Mouse (Mus musculus): Measurements from ENCODE around the gene Rpp21. TPM values are rescaled to one million over a fixed set of nuclear protein-coding genes. Genes with fewer than 3 reads are reported as not detected.

Gene Rpp21
- polyA plus RNA-seq, 1 experiment, result 81.8 TPM

- H3K4me1 ChIP-seq, result peaks cover 21% of the 10 kb centered on the region
- H3K4me3 ChIP-seq (replicated peaks), result no peak overlapping the region
- TF ChIP-seq GATA1 (IDR thresholded peaks at IDR 0.05; ENCODE audit: borderline replicate concordance, low read length) (no peak), FLI1 (IDR thresholded peaks at IDR 0.05; ENCODE audit: low read length) (no peak)
- H3K36me3 ChIP-seq (replicated peaks; ENCODE audit: low read length), result peaks cover 97% of the 10 kb centered on the region
- no peaks in the 10 kb centered on the region for H3K27me3 ChIP-seq (replicated peaks)
- no peaks in the 10 kb centered on the region for H3K9me3 ChIP-seq
These were observed 6.5 kb upstream of the Rpp21 start for GRCm38 (mm10) chr17:36264273-36264925.

GRCm38 (mm10) chr17:36261511-36262166 lies 3.8 kb upstream of the Rpp21 start:
- H3K4me3 ChIP-seq (replicated peaks), result no peak overlapping the region
- H3K36me3 ChIP-seq (replicated peaks; ENCODE audit: low read length), result peaks cover 81% of the 10 kb centered on the region

GRCm38 (mm10) chr17:36257241-36257947 lies 475 bp downstream of the Rpp21 start:
- no peaks in the 10 kb centered on the region for H3K9me3 ChIP-seq
- H3K4me3 ChIP-seq (replicated peaks), result peak overlapping the region; percentile 97
- H3K4me1 ChIP-seq, result peaks cover 35% of the 10 kb centered on the region
- H3K36me3 ChIP-seq (replicated peaks; ENCODE audit: low read length), result peaks cover 52% of the 10 kb centered on the region
- peaks cover under 1% of the 10 kb centered on the region for H3K27me3 ChIP-seq (replicated peaks)
- TF ChIP-seq FLI1 (IDR thresholded peaks at IDR 0.05; ENCODE audit: low read length) (no peak), GATA1 (IDR thresholded peaks at IDR 0.05; ENCODE audit: borderline replicate concordance, low read length) (no peak)

More at GRCm38 (mm10) chr17:36261511-36262166, 3.8 kb upstream of the Rpp21 start:
- Histone ChIP-seq H3K4me1 (peaks cover 36% of the 10 kb centered on the region), H3K27me3 (replicated peaks) (no peaks in the 10 kb centered on the region), H3K9me3 (no peaks in the 10 kb centered on the region)
- no peak for TF ChIP-seq GATA1 (IDR thresholded peaks at IDR 0.05; ENCODE audit: borderline replicate concordance, low read length)
- TF ChIP-seq FLI1 (IDR thresholded peaks at IDR 0.05; ENCODE audit: low read length), result no peak

GRCm38 (mm10) chr17:36253087-36253600 lies 4.7 kb downstream of the Rpp21 start:
- Histone ChIP-seq H3K27me3 (replicated peaks) (peaks cover 17% of the 10 kb centered on the region), H3K36me3 (replicated peaks; ENCODE audit: low read length) (peaks cover 12% of the 10 kb centered on the region), H3K9me3 (0 out of 2 replicates have a peak, but pooled peaks cover 5% of the 10 kb centered on the region), H3K4me3 (replicated peaks) (no peak overlapping the region), H3K4me1 (peaks cover 29% of the 10 kb centered on the region)
- TF ChIP-seq GATA1 (IDR thresholded peaks at IDR 0.05; ENCODE audit: borderline replicate concordance, low read length) (no peak), FLI1 (IDR thresholded peaks at IDR 0.05; ENCODE audit: low read length) (no peak)

GRCm38 (mm10) chr17:36252250-36252876 lies 5.5 kb downstream of the Rpp21 start:
- peaks cover 22% of the 10 kb centered on the region for H3K4me1 ChIP-seq
- 0 out of 2 replicates have a peak, but pooled peaks cover 5% of the 10 kb centered on the region for H3K9me3 ChIP-seq
- TF ChIP-seq FLI1 (IDR thresholded peaks at IDR 0.05; ENCODE audit: low read length) (no peak), GATA1 (IDR thresholded peaks at IDR 0.05; ENCODE audit: borderline replicate concordance, low read length) (no peak)
- H3K36me3 ChIP-seq (replicated peaks; ENCODE audit: low read length), result peaks cover 12% of the 10 kb centered on the region
- peaks cover 18% of the 10 kb centered on the region for H3K27me3 ChIP-seq (replicated peaks)
- H3K4me3 ChIP-seq (replicated peaks), result peak overlapping the region; percentile 88

- peaks cover 18% of the 10 kb centered on the region for H3K27me3 ChIP-seq (replicated peaks)
- 0 out of 2 replicates have a peak, but pooled peaks cover 5% of the 10 kb centered on the region for H3K9me3 ChIP-seq
- H3K4me3 ChIP-seq (replicated peaks), result no peak overlapping the region
- H3K4me1 ChIP-seq, result peaks cover 20% of the 10 kb centered on the region
- no peaks in the 10 kb centered on the region for H3K36me3 ChIP-seq (replicated peaks; ENCODE audit: low read length)
- TF ChIP-seq GATA1 (IDR thresholded peaks at IDR 0.05; ENCODE audit: borderline replicate concordance, low read length) (no peak), FLI1 (IDR thresholded peaks at IDR 0.05; ENCODE audit: low read length) (no peak)
These were observed 9.0 kb downstream of the Rpp21 start for GRCm38 (mm10) chr17:36248886-36249285.

- Histone ChIP-seq H3K4me1 (peaks cover 17% of the 10 kb centered on the region), H3K36me3 (replicated peaks; ENCODE audit: low read length) (no peaks in the 10 kb centered on the region), H3K4me3 (replicated peaks) (no peak overlapping the region), H3K27me3 (replicated peaks) (peaks cover 22% of the 10 kb centered on the region), H3K9me3 (0 out of 2 replicates have a peak, but pooled peaks cover 5% of the 10 kb centered on the region)
- no peak for TF ChIP-seq FLI1 (IDR thresholded peaks at IDR 0.05; ENCODE audit: low read length)
- no peak for TF ChIP-seq GATA1 (IDR thresholded peaks at IDR 0.05; ENCODE audit: borderline replicate concordance, low read length)
These were observed 12.1 kb downstream of the Rpp21 start for GRCm38 (mm10) chr17:36245741-36246140.

- Histone ChIP-seq H3K4me3 (replicated peaks) (no peak overlapping the region), H3K4me1 (peaks cover 17% of the 10 kb centered on the region), H3K9me3 (0 out of 2 replicates have a peak, but pooled peaks cover 5% of the 10 kb centered on the region), H3K36me3 (replicated peaks; ENCODE audit: low read length) (no peaks in the 10 kb centered on the region), H3K27me3 (replicated peaks) (peaks cover 22% of the 10 kb centered on the region)
- TF ChIP-seq FLI1 (IDR thresholded peaks at IDR 0.05; ENCODE audit: low read length) (no peak), GATA1 (IDR thresholded peaks at IDR 0.05; ENCODE audit: borderline replicate concordance, low read length) (no peak)
These were observed 13.8 kb downstream of the Rpp21 start for GRCm38 (mm10) chr17:36244031-36244430.

GRCm38 (mm10) chr17:36240637-36241213 lies 17.1 kb downstream of the Rpp21 start:
- TF ChIP-seq FLI1 (IDR thresholded peaks at IDR 0.05; ENCODE audit: low read length), result no peak
- no peak for TF ChIP-seq GATA1 (IDR thresholded peaks at IDR 0.05; ENCODE audit: borderline replicate concordance, low read length)
- Histone ChIP-seq H3K27me3 (replicated peaks) (peaks cover 36% of the 10 kb centered on the region), H3K4me3 (replicated peaks) (no peak overlapping the region), H3K4me1 (peaks cover 22% of the 10 kb centered on the region), H3K36me3 (replicated peaks; ENCODE audit: low read length) (no peaks in the 10 kb centered on the region), H3K9me3 (no peaks in the 10 kb centered on the region)
